Mouse (Mus musculus) naive thymus-derived CD4-positive, alpha-beta T cell, adult 2 months (primary cell): Measurements from ENCODE around the gene Gpr55.
"Not testable (repeated sequence)": the region's sequence is repeated elsewhere in the genome, so short reads cannot be mapped to it uniquely, and the experiment has no call there.

Source experiments
- DNase-seq: peaks from one replicate; pipeline ENCODE4 v3.0.0-alpha.2; 2011; ENCODE audit warnings: low read depth

The Gpr55 gene

GRCm38 (mm10) chr1:85960873-85961272 lies at the start of gene Gpr55:
Gene Gpr55 (minus strand): TSS chr1:85961007.
- DNase-seq = peak; percentile 49

GRCm38 (mm10) chr1:86007778-86008177 lies 47.0 kb upstream of the Gpr55 start:
- DNase-seq = peak; percentile 91

GRCm38 (mm10) chr1:86006040-86006439 lies 45.2 kb upstream of the Gpr55 start:
- DNase-seq = no peak

GRCm38 (mm10) chr1:86005540-86005939 lies 44.7 kb upstream of the Gpr55 start:
- DNase-seq = peak; percentile 55

- DNase-seq = peak; percentile 28
Measured at GRCm38 (mm10) chr1:85999853-86000570, 39.2 kb upstream of the Gpr55 start.

DNA sequence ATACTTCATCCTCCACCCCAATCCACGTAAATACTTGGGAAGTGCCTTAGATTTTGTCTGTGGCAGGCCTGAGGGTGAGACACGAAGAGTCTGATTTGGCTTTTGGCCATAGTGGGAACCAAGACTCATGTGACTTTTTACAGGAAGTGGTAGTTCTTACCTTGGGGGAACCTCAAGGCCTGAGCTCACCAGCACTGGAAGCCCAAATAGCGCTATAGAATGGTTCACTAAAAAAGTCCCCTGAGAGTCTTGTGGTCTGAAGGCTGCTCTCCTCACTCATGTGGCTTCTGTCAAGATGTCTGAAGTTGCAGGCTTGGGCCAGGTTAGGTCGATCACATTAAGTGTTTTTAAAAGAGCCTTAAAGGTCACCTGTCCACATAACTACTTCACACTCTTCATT lies 37.2 kb upstream of the Gpr55 start:
- peak; percentile 60 for DNase-seq

DNA sequence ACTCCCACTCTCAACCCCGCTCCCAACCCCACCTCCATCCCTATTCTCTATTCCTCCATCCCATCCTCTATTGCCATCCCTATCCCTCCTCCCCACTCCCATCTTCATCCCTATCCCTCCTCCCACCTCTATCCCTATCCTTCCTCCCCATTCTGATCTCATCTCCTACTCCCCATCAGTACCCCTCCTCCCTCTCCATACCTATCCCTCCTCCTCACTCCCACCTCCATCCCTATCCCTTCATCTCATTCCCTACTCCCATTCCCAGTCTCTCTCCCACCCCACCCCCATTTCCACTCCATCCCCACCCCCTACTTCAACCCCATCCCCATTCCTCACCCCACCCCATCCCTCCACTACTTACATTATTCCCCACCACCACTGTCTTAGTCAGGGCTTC lies 36.4 kb upstream of the Gpr55 start:
- DNase-seq = no peak

- DNase-seq = no peak
Measured at GRCm38 (mm10) chr1:85993541-85993940, 32.7 kb upstream of the Gpr55 start.

GRCm38 (mm10) chr1:85992175-85992574 lies 31.4 kb upstream of the Gpr55 start:
- no peak for DNase-seq

- not testable (repeated sequence) for DNase-seq
Measured at GRCm38 (mm10) chr1:85988882-85989281, 28.1 kb upstream of the Gpr55 start.

- no peak for DNase-seq
Measured at GRCm38 (mm10) chr1:85988351-85988750, 27.5 kb upstream of the Gpr55 start.

DNA sequence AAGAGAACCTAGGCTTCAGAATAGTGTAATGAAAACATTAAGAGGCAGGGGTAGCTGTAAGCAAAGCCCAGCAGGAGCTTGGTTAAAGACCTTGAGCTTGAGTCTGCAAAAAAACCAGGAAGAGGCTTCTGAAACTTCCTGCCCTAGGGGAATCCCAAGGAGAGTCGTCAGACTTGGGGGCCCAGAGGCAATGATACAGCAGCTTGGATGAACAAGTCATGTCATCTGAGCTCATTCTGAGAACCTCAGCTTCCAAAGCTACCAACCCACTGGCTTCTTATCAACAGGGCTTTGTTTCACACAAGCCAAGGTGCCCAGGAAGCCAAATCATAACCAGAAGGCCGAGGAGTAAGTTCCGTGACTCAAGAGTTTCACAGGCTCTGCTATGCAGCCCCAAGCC lies 25.0 kb upstream of the Gpr55 start:
- DNase-seq = no peak

DNA sequence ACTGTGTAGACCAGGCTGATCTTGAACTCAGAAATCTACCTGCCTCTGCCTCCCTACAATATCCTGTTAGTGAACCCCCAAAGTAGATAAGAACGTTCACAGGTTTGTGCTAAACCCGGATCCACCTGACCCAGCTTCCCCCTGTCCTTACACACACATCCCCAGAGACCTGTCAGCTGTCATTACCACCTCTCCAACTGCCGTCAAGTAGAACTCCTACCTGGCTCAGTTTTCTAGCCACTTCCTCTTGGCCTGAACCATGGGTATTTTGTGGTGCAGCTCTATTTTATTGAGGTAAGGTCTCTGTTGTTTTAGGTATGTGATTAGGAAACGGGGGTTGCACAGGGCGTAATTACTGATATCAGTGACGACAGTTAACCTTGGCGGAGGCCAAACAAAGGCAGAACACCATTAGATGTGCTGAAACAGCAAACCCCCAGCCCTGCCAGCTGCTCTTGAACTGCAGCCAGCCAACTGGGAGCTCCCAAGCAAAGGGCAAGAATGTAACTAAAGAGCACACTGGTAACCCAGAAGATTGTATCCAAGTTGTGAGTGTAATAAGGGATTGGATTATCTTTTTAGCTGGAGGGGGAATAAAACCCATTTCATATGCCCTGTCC lies 21.0 kb upstream of the Gpr55 start:
- DNase-seq = no peak

GRCm38 (mm10) chr1:85977709-85978108 lies 16.9 kb upstream of the Gpr55 start:
- no peak for DNase-seq

GRCm38 (mm10) chr1:85973468-85973877 lies 12.7 kb upstream of the Gpr55 start:
- no peak for DNase-seq

- no peak for DNase-seq
Measured at GRCm38 (mm10) chr1:85972341-85972740, 11.5 kb upstream of the Gpr55 start.

DNA sequence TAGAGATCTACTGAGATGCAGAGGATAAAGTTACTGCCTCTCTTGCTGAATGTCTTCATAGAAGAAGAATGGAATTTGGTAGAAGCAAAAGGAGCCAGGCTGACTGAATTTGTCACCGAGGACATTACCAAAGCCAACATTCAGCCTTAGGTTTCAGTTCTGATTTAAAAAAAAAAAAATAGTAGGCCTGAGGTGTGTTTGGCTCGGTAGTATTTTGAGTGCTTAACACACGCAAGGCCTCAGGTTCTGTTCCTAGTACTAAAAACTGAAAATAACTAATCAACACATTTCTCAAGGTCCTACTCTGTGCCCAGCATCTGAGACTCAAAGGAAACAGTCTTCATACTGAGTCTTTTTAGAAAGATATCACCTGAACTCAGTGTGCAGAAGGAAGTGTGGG lies 10.3 kb upstream of the Gpr55 start:
- no peak for DNase-seq

GRCm38 (mm10) chr1:85969519-85969918 lies 8.7 kb upstream of the Gpr55 start:
- no peak for DNase-seq

GRCm38 (mm10) chr1:85969081-85969480 lies 8.3 kb upstream of the Gpr55 start:
- DNase-seq = no peak

DNA sequence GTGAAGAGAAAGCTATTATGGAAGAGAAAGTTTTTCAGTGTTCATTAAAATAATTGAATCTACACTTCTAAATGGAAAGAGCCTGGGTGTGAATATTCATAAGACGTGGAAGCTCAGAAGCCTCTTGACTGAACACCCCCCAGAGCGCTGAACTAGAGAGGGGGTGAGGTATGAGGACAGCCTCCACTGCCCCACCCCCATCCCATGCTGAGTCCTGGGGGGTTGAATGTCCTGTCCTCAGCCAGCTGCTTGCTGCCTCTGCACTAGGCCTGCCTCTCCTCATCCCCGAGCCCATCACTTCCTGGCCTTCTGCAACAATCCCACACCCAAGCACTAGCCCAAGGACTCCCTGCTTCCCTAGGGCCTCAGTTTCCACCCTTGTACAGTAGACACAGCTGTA lies 5.0 kb upstream of the Gpr55 start:
- no peak for DNase-seq

DNA sequence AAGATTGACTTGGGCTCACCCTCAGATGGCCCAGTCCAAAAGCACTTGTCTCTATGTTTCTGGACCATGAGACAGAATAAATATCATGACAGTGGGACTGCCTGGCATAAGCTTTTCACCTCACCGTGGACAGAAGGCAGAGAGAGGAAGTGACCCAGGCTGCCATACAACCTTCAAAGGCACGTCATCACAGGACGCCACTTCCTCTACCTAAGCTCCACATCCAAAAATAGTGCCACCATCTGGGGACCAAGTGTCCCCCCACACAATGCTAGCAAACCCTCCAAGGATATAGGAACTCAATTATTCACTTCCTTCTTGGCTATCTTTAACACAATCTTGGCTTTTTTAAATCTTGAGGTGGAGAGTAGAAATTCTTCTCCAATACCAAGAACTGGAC lies 1.3 kb upstream of the Gpr55 start:
- peak; percentile 41 for DNase-seq

DNA sequence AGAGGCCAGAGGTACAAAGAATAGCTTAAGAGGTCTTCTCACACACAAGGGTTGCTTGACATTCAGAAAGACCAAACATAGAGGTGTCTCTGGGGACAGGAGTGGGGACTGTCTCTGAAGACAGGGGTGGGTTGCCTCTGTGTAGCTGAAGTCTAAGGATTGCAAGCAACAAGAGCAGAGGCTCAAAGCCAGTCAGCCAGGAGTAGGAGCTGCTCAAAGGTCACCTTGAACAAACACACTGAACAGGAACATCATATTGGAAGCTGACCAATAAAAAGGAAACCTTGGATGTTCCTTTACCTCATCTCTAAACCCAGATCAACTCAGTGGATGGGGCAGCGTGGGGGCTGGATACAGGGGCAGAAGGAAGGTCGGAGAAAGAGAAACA lies 924 bp downstream of the Gpr55 start:
- DNase-seq = peak; percentile 15

GRCm38 (mm10) chr1:85959129-85959888 lies 1.5 kb downstream of the Gpr55 start:
- DNase-seq = peak; percentile 45
